Mouse (Mus musculus) myocyte (in vitro differentiated cells): ENCODE data around the gene Slc30a3.

Source experiments
- POLR2A ChIP-seq: IDR thresholded peaks from one replicate; pipeline ENCODE4 v1.6.1; 2011; ENCODE audit warnings: low read depth, mild to moderate bottlenecking, control low read depth, moderate library complexity; ENCODE audit not compliant: insufficient read length
- POLR2AphosphoS2 ChIP-seq: IDR thresholded peaks from one replicate; pipeline ENCODE4 v1.6.1; 2011; ENCODE audit warnings: low read depth, control low read depth; ENCODE audit not compliant: insufficient read length
- TCF12 ChIP-seq: IDR thresholded peaks from one replicate; pipeline ENCODE4 v1.6.1; 2011; ENCODE audit warnings: mild to moderate bottlenecking, control low read depth; ENCODE audit not compliant: poor library complexity, insufficient read depth, severe bottlenecking
- TCF3 ChIP-seq: IDR thresholded peaks from one replicate; pipeline ENCODE4 v1.6.1; 2011; ENCODE audit warnings: low read depth, control low read depth; ENCODE audit not compliant: insufficient read length
- USF1 ChIP-seq: IDR thresholded peaks from one replicate; pipeline ENCODE4 v1.6.1; 2011; ENCODE audit warnings: low read depth, mild to moderate bottlenecking, control low read depth, moderate library complexity

DNA sequence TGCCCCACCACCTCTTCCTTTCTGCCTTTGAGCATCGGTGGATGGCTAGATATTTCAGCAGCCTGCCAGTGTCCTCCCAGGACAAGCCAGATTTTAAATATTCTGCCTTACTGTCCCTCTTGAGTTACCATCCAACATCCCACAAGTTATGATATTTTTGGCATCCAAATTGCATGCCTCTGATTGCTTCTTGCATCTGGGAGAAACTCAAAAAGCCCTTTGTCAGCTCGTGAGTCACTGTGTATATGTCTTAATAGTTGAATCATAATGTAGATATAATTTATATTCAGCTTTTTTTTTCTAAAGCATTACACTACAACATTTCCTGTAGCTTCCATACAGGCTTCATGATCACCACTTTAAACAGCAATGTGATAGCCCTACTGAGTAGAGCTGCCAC is 20.9 kb downstream of the Slc30a3 start:
- no peak for TF ChIP-seq POLR2A
- no peak for TF ChIP-seq USF1
- no peak for TF ChIP-seq TCF12
- no peak for TF ChIP-seq POLR2AphosphoS2
- no peak for TF ChIP-seq TCF3
